Mouse (Mus musculus) limb, embryonic 12.5 days (tissue): Measurements from ENCODE around the gene Aff3. TPM values are rescaled to one million over a fixed set of nuclear protein-coding genes. Genes with fewer than 3 reads are reported as not detected.

Experiments
- ATAC-seq: fragments of 200-750 bp; cut with Nextera tagmentation; 2 replicates; pipeline ENCODE4 v1.8.0; 2017; ENCODE audit warnings: low read depth, moderate TSS enrichment; ENCODE audit not compliant: insufficient number of reproducible peaks, insufficient read depth, low FRiP score, low TSS enrichment
- H3K27ac ChIP-seq: fragments of 300-500 bp; sonication (generic); 2 replicates; pipeline ENCODE4 v1.5.1; 2016; ENCODE audit warnings: mild to moderate bottlenecking, moderate library complexity
- H3K27me3 ChIP-seq: fragments of 300-500 bp; sonication (generic); 2 replicates; pipeline ENCODE4 v1.6.1; 2016; ENCODE audit warnings: mild to moderate bottlenecking, moderate library complexity
- H3K36me3 ChIP-seq: fragments of 300-500 bp; sonication (generic); 2 replicates; pipeline ENCODE4 v1.6.1; 2016; ENCODE audit warnings: mild to moderate bottlenecking, moderate library complexity
- H3K4me1 ChIP-seq: fragments of 300-500 bp; sonication (generic); replicated peaks from 2 replicates; pipeline ENCODE4 v1.6.1; 2016
- H3K4me2 ChIP-seq: fragments of 300-500 bp; sonication (generic); 2 replicates; pipeline ENCODE4 v1.6.1; 2016; ENCODE audit warnings: mild to moderate bottlenecking, moderate library complexity
- H3K4me3 ChIP-seq: fragments of 300-500 bp; sonication (generic); replicated peaks from 2 replicates; pipeline ENCODE4 v1.5.1; 2016; ENCODE audit warnings: mild to moderate bottlenecking
- H3K9ac ChIP-seq: fragments of 300-500 bp; sonication (generic); replicated peaks from 2 replicates; pipeline ENCODE4 v1.6.1; 2016; ENCODE audit warnings: mild to moderate bottlenecking, moderate library complexity
- H3K9me3 ChIP-seq: fragments of 300-500 bp; sonication (generic); 2 replicates; pipeline ENCODE4 v1.6.1; 2016; ENCODE audit warnings: mild to moderate bottlenecking, moderate library complexity
- WGBS: fragments of 180-500 bp; shearing (Covaris S2); methylation state at CpG from one replicate; pipeline ENCODE4 v1.1.7; 2016; 5-methylcytosine and 5-hydroxymethylcytosine counted together
- polyA plus RNA-seq: library from polyadenylated mRNA; unstranded; fragments of >200 nt; fragmentation: Nextera tagmentation; extraction: Ambion mirVana; gene quantifications from 2 replicates; pipeline ENCODE4 v1.2.1, GENCODE M21; 2016

Gene Aff3
- polyA plus RNA-seq, 1 experiment from 2014 or later = 48.5 TPM

DNA sequence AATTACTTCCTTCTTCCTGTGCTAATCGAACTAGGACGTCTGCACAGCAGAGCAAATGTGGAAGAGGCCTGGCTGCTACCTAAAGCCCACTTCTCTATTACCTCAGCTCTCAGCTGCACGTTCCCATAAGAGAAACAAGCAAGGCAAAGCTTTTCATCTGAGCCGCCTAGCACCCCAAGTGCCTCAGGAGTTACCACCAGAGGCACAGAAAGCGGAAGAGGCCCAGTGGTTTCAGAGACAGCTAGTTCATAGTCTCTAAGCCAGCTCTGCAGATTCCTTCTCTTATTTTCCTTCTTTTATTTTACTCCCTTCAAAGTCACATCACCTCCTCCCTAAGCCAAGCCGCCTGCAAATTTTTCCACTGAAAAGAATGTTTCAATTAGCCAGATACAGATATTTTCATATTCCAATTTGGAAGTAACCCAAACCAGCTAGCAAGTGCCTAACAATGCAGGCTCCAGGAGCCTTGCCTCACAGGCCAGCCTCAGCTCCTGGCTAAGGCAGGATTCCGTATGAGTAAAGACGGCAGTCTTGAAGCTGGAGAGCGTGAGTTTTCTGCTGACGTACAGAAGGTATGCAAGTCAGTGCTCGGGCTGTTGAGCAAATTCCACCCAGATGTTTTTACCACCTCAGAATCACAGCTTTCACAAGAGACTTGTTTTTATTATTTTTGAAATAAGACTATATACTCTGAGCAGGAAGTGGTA is 62.8 kb downstream of the Aff3 start:
- H3K27ac ChIP-seq = peak overlapping the region; percentile 54
- peaks cover 45% of the 10 kb centered on the region for H3K4me1 ChIP-seq
- H3K4me2 ChIP-seq = no peak overlapping the region
- 35% methylated on average over 11 of the region's 11 CpGs for WGBS
- H3K36me3 ChIP-seq = peaks cover 21% of the 10 kb centered on the region
- H3K27me3 ChIP-seq = no peaks in the 10 kb centered on the region
- no peaks in the 10 kb centered on the region for H3K9me3 ChIP-seq
- no peak overlapping the region for H3K9ac ChIP-seq
- ATAC-seq = no peak
- no peak overlapping the region for H3K4me3 ChIP-seq

DNA sequence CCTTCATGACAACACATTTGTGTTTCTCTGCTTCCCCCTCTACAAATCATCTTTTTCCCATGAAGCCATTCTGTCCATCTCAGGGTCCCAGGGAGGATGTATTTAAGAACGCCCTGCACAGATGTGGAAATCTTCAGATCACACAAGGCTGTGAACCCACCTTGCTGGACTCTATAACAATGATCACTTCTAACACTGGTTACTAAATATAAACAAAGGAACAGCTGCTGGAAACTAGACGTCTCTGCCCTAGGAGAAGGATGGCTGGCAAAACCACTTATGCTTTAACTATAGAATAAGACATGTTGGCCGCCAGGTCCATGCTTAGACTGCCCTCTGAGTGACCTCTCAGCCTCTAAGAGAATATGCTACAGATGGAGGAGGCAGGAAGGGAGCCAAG is 69.4 kb downstream of the Aff3 start:
- H3K4me3 ChIP-seq = no peak overlapping the region
- ATAC-seq = no peak
- H3K4me2 ChIP-seq = no peak overlapping the region
- no peaks in the 10 kb centered on the region for H3K9me3 ChIP-seq
- H3K4me1 ChIP-seq = peaks cover 13% of the 10 kb centered on the region; the same call in 1 of the 2 replicates
- no peak overlapping the region for H3K9ac ChIP-seq
- no peak overlapping the region for H3K27ac ChIP-seq
- no peaks in the 10 kb centered on the region for H3K27me3 ChIP-seq
- WGBS = 53% methylated on average over 3 of the region's 3 CpGs
- H3K36me3 ChIP-seq = peaks cover 28% of the 10 kb centered on the region; the same call in 1 of the 2 replicates

DNA sequence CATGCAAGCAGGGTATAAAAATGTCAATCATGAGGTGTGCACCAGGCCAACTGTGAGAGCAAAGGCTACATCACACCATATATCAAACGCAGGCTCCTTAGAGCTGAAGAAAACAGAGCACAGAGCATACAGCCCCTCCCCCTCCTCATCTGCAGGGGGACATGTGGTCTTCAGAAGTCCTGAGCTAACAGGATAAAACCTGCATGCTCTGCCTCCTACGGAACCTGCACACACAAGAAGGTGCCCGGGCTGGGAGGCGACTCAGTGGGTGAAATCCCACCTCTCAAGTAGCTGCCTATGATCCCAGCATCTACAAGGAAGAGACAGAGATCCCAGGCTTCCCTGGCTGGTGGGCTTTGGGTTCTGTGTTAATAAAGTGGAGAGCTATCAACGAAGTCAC is 70.0 kb downstream of the Aff3 start:
- no peak overlapping the region for H3K4me2 ChIP-seq
- H3K9ac ChIP-seq = no peak overlapping the region
- 47% methylated on average over 5 of the region's 5 CpGs for WGBS
- H3K4me1 ChIP-seq = peaks cover 13% of the 10 kb centered on the region; the same call in 1 of the 2 replicates
- peaks cover 25% of the 10 kb centered on the region; the same call in 1 of the 2 replicates for H3K36me3 ChIP-seq
- no peaks in the 10 kb centered on the region for H3K9me3 ChIP-seq
- ATAC-seq = no peak
- no peak overlapping the region for H3K4me3 ChIP-seq
- no peak overlapping the region for H3K27ac ChIP-seq
- H3K27me3 ChIP-seq = no peaks in the 10 kb centered on the region

DNA sequence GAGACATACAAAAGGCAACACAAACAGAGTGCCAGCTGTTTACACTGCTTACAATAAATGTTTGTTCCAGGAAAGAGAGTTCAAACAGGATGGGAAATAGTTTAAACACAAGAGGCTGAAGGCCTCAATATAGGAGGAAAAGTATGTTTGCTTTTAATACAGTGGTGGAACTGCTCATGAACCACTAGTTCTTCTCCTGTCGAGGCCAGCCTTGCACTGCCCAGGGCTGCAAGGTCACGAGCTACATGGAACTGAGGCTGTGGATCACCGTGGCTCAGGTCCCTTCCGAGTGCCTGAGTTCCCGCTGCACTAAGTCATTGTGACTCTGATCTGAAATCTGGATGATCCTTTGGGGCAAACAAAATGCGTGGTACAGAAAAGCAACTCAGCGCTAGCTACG is 73.6 kb downstream of the Aff3 start:
- Histone ChIP-seq H3K27ac (no peak overlapping the region), H3K4me3 (no peak overlapping the region), H3K36me3 (peaks cover 26% of the 10 kb centered on the region; the same call in 1 of the 2 replicates), H3K4me1 (peaks cover 13% of the 10 kb centered on the region; the same call in 1 of the 2 replicates), H3K9me3 (no peaks in the 10 kb centered on the region), H3K4me2 (no peak overlapping the region), H3K27me3 (no peaks in the 10 kb centered on the region), H3K9ac (no peak overlapping the region)
- ATAC-seq = no peak
- 85% methylated on average over 8 of the region's 8 CpGs for WGBS

DNA sequence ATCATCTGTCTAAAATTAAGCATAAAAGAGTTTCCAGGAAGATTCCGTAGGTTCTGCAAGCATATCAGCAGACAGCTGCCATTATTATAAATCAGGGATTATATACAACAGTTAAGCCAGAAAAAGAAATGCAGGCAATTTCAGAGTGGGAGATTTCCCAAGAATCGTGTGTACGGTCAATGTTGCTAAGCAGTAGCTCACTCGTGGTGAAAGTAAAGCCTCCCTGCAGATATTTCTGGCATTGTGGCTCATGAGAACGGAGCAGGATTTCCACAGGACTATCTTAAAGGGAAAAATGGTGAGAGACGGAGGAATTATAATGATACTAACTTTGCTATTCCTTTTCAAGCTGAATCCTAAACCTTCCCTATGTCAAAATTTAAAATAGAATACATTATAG is 76.0 kb downstream of the Aff3 start:
- Histone ChIP-seq H3K9me3 (no peaks in the 10 kb centered on the region), H3K4me3 (no peak overlapping the region), H3K27me3 (no peaks in the 10 kb centered on the region), H3K27ac (no peak overlapping the region), H3K4me2 (no peak overlapping the region), H3K9ac (no peak overlapping the region), H3K36me3 (peaks cover 22% of the 10 kb centered on the region; the same call in 1 of the 2 replicates), H3K4me1 (no peaks in the 10 kb centered on the region)
- WGBS = 88% methylated on average over 6 of the region's 6 CpGs
- ATAC-seq = no peak

DNA sequence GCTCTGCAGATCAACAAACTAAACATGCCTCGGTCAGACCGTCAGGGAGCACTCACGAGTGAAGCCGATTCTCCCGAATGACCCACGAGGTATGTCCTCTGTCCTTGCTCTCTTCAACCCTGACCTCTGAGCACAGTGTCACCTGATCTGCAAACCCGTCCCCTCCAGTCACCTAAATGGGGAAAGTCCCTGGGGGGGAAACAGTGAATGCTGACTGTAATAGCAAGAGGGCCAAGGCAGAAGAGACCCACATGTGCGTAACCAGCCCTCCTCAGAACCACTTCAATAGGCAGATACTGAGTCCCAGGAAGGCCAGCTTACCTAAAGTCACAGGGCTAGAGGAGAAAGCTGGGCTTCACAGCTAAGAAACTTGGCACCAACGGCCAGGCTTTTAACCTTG is 82.4 kb downstream of the Aff3 start:
- ATAC-seq = no peak
- Histone ChIP-seq H3K36me3 (peaks cover 33% of the 10 kb centered on the region), H3K4me2 (no peak overlapping the region), H3K9me3 (no peaks in the 10 kb centered on the region), H3K9ac (no peak overlapping the region), H3K27me3 (no peaks in the 10 kb centered on the region), H3K4me1 (peaks cover 12% of the 10 kb centered on the region; the same call in 1 of the 2 replicates), H3K4me3 (no peak overlapping the region), H3K27ac (no peak overlapping the region)
- 81% methylated on average over 9 of the region's 9 CpGs for WGBS

DNA sequence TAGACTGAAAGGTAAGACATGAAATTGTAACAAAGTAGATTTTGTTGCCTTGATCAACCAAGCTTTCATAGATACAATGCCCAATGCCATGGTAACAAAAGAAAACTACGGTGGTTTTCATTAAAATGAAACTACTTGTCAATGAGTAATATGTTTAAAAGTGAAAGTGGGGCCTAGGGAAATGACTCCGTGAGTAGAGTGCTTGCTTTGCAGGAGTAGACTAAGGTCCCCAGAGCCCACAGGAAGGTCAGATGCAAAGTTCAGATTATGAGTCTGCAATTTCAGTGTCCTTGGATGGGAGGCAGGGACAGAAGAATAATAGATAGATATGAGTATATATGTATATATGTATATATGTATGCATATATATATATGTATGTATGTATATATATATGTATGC is 84.2 kb downstream of the Aff3 start:
- Histone ChIP-seq H3K36me3 (peaks cover 22% of the 10 kb centered on the region), H3K27ac (no peak overlapping the region), H3K9me3 (no peaks in the 10 kb centered on the region), H3K4me3 (no peak overlapping the region), H3K4me2 (no peak overlapping the region), H3K9ac (no peak overlapping the region), H3K4me1 (peaks cover 16% of the 10 kb centered on the region; the same call in 1 of the 2 replicates), H3K27me3 (no peaks in the 10 kb centered on the region)
- no peak for ATAC-seq
- WGBS = 85% methylated on average over 2 of the region's 2 CpGs

DNA sequence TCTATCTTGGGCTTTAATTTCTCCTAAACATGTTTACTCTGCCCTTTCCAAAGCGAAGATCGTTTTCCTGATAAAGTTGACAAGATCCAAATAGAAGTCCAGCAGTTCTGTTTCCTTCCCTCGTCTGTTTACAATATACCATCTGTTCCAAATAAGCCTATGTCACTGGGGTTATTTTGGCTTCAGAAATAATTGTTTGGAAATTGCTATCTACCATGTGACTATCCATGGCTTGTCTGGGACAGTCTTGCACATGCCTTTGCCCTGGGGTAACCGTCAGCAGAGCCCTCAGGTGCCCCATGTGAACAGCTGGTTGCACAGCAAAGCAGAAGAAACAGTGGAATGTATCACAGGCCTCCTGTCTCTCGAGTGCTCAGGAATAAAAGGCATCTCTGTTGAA is 86.4 kb downstream of the Aff3 start:
- Histone ChIP-seq H3K4me3 (no peak overlapping the region), H3K4me1 (peaks cover 16% of the 10 kb centered on the region; the same call in 1 of the 2 replicates), H3K9me3 (no peaks in the 10 kb centered on the region), H3K36me3 (peaks cover 16% of the 10 kb centered on the region), H3K9ac (no peak overlapping the region), H3K27me3 (no peaks in the 10 kb centered on the region), H3K27ac (no peak overlapping the region), H3K4me2 (no peak overlapping the region)
- WGBS = 51% methylated on average over 5 of the region's 5 CpGs
- no peak for ATAC-seq

DNA sequence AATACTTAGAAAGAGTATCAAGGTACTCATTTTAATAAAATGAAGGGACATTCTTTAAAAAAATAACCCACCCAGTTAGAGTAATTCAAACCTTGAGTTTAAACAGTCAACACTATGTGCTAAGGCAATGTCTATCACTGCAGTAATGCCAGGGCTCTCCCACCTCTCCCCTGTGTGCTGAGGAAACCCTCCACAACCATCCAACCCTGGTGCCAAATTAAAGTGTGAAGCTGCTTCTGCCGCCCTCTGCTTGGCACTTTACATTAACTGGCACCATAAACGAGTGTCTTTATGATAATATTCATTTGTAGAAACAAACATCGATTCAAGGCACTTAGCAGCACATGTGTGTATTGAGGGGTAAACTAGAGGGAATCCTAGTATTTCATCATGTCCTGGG is 97.0 kb downstream of the Aff3 start:
- WGBS = 76% methylated on average over 3 of the region's 3 CpGs
- no peak overlapping the region for H3K4me3 ChIP-seq
- no peak overlapping the region for H3K9ac ChIP-seq
- no peaks in the 10 kb centered on the region for H3K9me3 ChIP-seq
- peaks cover 6% of the 10 kb centered on the region; the same call in 1 of the 2 replicates for H3K36me3 ChIP-seq
- no peak overlapping the region for H3K4me2 ChIP-seq
- ATAC-seq = no peak
- no peak overlapping the region for H3K27ac ChIP-seq
- peaks cover 32% of the 10 kb centered on the region for H3K4me1 ChIP-seq
- H3K27me3 ChIP-seq = no peaks in the 10 kb centered on the region

DNA sequence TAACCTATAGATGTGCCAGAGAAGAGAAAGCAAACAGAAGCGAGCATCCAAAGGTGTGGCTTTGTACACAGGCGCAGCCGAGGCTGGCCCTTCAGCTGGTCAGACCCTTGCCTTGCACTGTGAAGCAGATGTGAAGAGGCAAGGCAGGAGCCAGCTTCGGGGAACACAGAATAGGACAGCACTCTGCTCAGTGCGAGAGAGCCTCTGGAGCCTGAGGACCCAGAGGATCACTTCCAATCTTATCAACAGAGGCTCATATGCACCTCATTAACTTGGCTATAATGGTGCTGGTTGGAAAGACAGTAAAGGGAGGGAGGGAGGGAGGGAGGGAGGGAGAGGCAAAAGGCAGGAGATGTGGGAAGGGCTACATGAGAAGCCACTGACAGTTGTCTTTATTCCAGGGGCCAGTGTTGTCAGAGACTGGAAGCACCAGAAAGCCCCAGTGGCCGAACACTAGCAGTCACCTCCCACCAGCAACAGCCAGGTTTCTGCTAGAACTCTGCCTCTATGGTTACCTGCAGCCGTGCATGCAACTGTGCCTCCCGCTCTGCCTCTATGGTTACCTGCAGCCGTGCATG is 98.6 kb downstream of the Aff3 start:
- H3K9ac ChIP-seq = no peak overlapping the region
- no peak overlapping the region for H3K27ac ChIP-seq
- no peaks in the 10 kb centered on the region for H3K27me3 ChIP-seq
- H3K4me1 ChIP-seq = peaks cover 44% of the 10 kb centered on the region
- peak; percentile 31; the same call in 1 of the 2 replicates for ATAC-seq
- no peaks in the 10 kb centered on the region for H3K9me3 ChIP-seq
- WGBS = 50% methylated on average over 9 of the region's 9 CpGs
- H3K36me3 ChIP-seq = peaks cover 6% of the 10 kb centered on the region; the same call in 1 of the 2 replicates
- no peak overlapping the region for H3K4me3 ChIP-seq
- H3K4me2 ChIP-seq = no peak overlapping the region

DNA sequence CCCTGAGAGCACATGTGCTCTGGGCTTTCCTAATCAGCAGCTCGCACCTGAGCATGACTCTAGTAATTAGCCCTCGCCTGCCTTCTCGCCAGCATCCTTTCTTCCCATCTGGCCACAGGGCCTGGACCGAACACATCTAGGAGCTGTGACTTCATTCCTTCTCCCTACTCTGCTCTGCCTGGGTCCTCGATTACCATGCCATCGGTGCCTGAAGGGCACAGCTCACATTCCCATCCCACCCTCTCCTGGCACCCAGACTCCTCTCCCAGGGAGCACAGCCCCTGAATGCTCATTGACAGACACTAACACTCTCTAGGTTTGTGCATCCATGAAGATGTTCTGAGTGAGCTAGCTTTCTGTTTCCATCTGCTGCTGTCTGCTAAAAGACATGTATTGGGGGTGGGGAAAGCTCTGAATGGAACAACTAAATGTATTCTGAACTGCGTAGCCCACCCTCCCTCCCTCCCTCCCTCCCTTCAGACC is 99.4 kb downstream of the Aff3 start:
- no peak for ATAC-seq
- Histone ChIP-seq H3K4me3 (no peak overlapping the region), H3K9me3 (no peaks in the 10 kb centered on the region), H3K9ac (no peak overlapping the region; the same call in 1 of the 2 replicates), H3K4me1 (peaks cover 50% of the 10 kb centered on the region), H3K36me3 (peaks cover 6% of the 10 kb centered on the region; the same call in 1 of the 2 replicates), H3K27ac (no peak overlapping the region), H3K27me3 (no peaks in the 10 kb centered on the region), H3K4me2 (no peak overlapping the region)
- WGBS = 44% methylated on average over 7 of the region's 7 CpGs
